Mouse (Mus musculus): ENCODE data around the gene Emilin3.

Gene Emilin3

GRCm38 (mm10) chr2:160916714-160917113 lies 4.6 kb upstream of the Emilin3 start:
- no peak for DNase-seq (ENCODE audit: low spot score)

- no peak for DNase-seq (ENCODE audit: low spot score)
Observed at GRCm38 (mm10) chr2:160915821-160916610, 3.9 kb upstream of the Emilin3 start.

DNA sequence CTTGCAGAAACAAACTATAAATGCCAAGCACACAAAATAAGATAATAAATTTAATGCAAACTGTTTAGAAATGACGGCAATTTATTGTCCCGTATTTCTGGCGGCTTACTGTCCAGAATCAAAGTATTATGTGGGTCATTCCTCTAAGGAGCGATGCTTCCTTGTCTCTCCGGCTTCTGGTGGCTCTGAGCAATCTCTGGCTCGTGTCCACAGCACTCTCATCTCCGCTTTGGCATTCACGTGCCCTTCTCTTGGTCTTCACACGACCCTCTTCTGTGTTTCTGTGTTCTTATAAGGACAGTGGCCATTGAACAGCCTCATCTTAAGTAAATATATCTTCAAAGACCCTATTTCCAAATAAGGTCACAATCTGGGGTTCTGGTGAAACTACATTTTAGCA lies 2.5 kb upstream of the Emilin3 start:
- no peak for DNase-seq (ENCODE audit: low spot score)

DNA sequence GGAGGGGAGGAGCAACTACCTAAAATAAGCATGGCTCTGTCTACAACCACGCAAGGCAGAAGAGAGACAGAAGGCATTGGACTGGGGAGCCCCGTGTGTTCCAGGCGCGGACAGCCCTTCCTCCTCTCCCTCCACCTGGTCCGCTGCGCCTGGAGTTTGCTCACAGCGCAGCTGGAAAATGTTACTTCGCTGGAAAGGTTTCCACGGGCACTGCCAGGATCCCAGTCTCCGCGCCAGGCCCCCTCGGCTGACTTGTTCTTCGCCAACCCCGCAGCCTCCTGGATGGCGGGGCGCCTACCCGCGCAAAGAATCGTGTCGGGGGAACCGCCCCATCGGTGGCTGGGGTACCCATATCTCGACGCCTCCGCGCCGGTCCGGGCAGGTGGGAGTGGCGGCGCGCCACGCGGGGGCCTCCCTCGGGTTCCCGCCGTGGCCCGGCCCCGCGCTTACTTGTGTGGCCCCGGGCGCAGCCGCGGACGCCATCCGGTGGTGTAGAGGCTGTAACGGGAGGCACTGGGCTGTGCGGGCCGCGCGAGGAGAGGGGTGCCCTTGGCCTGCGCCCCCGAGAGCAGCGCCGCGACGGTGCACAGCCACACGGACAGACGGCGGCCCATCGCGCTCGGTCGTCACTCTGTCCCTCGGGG lies 448 bp downstream of the Emilin3 start:
- no peak for DNase-seq (ENCODE audit: low spot score)

DNA sequence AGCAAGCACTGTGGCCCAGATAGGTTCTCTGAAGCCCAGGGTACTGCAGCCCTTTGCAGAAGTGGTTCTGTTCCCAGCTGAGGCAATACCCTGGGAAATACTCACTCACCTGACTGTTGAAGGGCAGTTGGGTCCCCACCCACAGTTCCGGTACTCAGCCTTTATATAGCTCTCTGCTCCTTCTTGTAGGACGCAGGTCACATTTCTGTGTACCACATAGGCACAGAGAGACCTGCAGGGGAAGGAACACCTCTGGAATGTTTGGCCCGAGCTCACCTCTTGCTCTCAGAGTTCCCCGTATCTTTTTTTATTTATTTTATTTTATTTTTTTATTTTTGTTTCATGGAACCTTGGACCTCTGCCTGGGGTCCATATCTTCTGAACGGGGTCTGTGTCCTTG lies 1.5 kb downstream of the Emilin3 start:
- no peak for DNase-seq (ENCODE audit: low spot score)

DNA sequence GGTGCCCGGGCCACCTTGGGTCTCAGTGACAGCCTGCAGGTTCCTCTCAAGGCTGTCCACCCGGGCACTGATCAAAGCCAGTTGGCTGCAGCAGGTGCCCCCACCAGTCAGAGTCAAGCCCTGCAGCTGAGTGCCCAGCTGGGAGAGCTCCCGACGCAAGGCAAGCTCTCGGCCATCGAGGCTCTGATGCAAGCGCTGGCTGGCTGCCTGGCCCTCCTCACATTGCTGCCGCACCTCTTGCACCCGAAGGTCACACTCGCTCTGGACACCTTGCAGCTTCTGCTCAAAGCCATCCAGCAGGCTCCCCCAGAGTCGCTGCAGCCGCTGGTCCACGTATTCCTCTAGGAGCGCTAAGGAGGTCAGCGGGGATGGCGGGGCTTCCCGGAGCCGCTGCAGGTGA lies 3.5 kb downstream of the Emilin3 start:
- DNase-seq (ENCODE audit: low spot score), result no peak

DNA sequence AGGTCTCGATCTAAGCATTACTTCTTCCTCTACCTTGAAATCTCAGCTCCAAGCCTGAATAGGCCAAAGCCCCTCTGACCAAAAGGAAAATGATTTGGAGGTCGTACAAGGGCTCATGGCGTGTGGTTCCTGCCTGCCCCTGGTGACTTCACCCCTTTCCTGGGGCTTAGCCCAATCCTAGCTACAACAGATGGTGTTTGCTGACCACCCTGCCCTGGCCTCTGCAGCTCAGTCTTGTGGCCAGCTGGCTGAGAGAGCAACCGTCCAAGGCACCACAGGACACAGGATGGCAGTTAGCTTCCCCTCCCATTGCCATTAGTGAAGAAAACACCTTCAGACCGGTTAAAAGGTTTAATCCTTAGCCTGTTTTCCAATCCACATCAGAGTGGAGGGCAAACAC lies 6.0 kb downstream of the Emilin3 start:
- DNase-seq (ENCODE audit: low spot score), result no peak

GRCm38 (mm10) chr2:160905301-160905700 lies 6.8 kb downstream of the Emilin3 start:
- no peak for DNase-seq (ENCODE audit: low spot score)

DNA sequence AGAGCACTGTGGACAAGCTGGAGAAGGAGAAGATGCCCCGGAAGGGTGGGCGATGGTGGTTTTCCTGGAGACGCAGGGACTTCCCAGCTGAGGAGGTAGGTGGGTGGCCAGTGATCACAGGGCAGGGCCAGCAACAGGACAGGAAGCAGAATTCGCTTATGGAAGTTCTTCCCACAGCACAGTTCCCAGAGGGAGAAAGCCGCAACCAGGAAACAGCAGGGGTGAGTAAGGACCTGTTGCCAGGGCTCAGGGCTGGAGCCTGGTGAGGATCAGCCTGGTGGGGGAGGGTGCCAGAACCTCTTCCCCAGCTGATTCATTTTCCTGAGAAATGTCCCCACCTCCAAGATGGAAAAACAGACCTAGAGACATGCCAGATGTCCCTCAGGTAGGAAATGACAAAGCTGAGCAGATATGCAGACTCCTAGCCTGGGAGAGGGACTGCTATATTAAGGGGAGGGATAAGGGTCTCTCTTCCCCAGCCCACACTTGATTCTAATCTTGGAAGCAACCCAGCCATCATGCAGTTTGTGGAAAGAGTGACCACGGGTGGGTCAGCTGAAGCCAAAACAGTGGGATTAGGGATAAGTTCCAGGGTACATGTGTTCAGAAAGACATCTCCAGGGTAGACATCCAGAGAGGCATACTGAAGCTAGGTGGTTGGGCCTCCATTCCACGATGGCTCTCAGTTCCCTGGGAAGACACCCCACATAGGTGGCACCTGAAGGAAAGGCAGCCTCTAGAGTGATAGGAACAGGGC lies 10.3 kb downstream of the Emilin3 start:
- no peak for DNase-seq (ENCODE audit: low spot score)

- no peak for DNase-seq (ENCODE audit: low spot score)
Observed at GRCm38 (mm10) chr2:160891697-160892096, 20.4 kb downstream of the Emilin3 start.

GRCm38 (mm10) chr2:160891045-160891444 lies 21.1 kb downstream of the Emilin3 start:
- no peak for DNase-seq (ENCODE audit: low spot score)

DNA sequence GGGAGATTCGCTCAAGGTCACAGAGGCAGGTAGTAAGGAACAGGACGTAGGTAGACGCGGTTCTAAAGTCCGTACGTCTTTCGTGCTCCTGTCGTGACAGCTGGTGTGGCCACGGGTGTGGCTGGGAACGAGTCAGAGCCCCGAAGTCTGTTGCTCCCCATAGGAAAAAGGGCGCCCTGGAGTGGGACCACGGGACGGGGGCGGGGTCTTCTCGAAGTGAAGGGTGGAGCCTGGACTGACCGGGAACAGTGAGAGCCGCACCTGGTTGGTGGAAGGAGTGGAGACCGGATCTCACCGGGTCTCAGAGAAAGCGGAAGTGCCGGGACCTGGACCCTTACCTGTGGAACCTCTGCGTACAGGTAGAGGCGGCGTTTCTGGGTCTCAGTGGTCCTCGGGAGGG lies 24.3 kb downstream of the Emilin3 start:
- no peak for DNase-seq (ENCODE audit: low spot score)

GRCm38 (mm10) chr2:160887284-160887683 lies 24.8 kb downstream of the Emilin3 start:
- DNase-seq (ENCODE audit: low spot score), result peak; percentile 87

DNA sequence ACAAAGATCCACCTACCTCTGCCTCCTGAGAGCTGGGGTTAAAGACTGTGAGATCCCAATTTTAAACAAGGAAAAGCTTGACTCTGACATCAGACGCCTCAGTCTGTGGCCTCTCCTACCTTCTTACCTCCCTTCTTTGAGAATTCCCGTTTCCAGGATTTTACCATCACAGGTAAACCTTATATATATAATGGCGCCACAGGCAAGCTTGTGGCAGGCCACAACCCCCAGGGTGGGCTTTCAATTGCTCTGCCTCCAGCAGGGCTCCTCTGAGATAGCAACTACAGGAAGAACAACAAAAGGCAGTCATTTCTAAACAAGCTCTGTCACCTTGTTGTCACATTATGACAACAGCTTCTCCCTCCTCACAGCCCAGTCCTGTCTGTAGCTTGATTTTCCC lies 25.9 kb downstream of the Emilin3 start:
- no peak for DNase-seq (ENCODE audit: low spot score)

DNA sequence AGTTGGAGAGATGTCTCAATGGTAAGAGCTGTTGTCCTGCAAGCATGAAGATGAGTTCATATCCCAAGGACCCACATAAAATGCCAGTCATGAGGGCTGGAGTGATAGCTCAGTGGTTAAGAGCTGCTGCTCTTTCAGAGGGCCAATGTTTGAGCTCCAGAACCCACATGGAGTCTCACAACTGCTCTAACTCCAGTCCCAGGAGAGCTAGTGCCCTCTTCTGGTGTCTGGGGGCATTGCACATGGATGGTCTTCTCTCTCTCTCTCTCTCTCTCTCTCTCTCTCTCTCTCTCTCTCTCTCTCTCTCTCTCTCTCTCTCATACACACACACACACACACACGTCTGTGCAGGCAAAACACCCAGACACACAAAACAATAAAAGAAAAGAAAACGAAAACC lies 27.3 kb downstream of the Emilin3 start:
- no peak for DNase-seq (ENCODE audit: low spot score)

- DNase-seq (ENCODE audit: low spot score), result no peak
Observed at GRCm38 (mm10) chr2:160883912-160884311, 28.2 kb downstream of the Emilin3 start.

DNA sequence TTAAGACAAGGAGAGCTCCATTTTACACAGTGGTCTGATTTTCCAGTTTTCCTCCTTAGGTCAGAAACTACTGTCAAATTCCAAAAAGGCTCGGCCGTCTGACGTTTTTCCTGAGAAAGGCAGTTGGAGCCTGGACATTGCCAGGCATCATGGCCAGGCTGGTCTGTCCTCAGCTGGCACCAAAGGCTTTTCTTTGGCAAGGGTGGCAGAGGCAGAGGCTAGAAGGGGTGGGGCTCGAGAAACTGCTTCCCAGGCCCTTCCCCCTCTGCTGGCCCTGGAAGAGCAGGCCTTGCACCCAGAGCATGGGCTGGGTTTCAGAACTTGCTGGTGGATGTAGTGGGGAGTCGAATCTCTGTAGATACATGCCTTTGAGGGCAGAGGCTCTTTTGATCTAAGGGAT lies 29.7 kb downstream of the Emilin3 start:
- DNase-seq (ENCODE audit: low spot score), result no peak

DNA sequence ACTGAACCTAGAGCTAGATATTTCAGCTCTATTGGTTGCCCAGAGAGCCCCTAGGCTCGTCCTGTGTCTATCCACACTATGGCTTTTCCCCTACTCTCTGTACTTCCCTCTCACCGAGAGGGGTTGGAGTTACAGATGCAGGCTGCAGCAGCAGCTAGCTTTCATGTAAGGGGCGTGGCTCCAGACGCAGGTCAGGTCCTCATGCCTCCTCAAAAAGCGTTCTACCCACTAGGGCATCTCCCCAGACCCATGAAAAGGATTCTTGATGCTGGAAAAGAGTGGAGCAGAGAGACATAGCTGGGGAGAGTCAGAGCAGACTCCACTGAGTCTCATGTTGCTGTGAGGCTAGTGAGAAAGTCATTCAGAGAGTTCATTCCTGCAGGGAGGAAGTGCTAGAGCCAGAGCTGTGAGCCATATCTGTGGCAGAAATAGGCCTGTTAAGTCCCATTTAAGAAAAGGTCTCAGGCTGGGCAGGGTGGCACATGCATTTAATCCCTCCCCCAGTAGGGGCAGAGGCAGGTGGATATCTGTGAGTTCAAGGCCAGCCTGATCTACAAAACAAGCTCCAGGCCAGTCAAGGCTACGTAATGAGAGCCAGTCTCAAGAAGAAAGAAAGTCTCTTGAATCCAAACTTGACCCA lies 30.5 kb downstream of the Emilin3 start:
- DNase-seq (ENCODE audit: low spot score), result no peak

GRCm38 (mm10) chr2:160880453-160881195 lies 31.5 kb downstream of the Emilin3 start, which contains the start of gene Lpin3:
TSS of gene Lpin3 (plus strand) at chr2:160880670.
- DNase-seq (ENCODE audit: low spot score), result no peak

DNA sequence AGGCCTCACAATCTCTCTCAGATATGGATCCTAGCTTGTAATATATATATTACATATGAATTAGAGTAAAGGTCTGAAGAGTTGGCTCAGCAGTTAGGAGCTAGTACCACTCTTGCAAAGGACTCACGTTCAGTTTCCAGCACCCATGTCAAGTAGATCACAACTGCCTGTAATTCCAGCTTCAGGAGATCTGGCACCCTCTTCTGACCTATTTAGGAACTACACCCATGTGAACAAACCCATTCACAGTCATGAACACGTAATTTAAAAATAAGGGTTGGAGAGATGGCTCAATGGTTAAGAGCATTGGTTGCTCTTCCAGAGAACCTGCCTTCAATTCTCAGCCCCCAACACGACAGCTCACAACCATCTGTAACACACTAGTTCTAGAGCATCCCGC lies 36.0 kb downstream of the Emilin3 start:
- no peak for DNase-seq (ENCODE audit: low spot score)

DNA sequence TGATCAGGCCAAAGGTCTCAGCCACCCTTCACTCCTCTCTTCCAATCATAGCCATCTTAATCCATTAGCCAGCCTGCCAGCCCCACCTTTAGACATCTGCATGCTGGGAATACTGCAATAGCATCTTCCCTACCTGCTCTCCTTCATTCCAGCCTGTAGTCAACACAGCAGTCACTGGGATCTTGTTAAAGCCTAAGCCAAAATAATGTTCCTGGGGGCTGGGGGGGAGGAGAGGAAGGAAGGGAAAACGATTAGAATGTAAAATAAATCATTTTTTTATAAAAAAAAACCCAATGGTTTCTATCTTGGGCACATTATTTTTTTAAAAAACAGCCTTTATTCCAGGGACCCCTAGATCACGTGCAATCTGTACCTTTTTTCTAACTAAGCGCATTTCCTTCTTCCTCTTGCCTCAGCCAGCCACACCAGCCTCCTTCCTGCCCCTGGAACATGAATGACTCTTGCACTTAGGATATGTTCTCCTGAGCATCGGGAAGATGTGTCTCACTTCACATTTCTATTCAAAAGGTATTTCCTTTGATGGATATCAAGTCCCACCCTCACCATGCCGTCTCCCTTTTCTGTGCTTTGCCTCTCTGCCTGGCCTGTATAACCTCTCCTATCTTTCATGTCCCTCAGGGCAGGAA lies 37.8 kb downstream of the Emilin3 start:
- DNase-seq (ENCODE audit: low spot score), result no peak

Data from layer of hippocampus, adult 9-10 months (tissue).